Mouse (Mus musculus) ES-CJ7 (cell line): Measurements from ENCODE around the gene Gdf3.
"Not testable (repeated sequence)": the region's sequence is repeated elsewhere in the genome, so short reads cannot be mapped to it uniquely, and the experiment has no call there.

ENCODE experiments used
- DNase-seq: peaks from one replicate; pipeline ENCODE4 v3.0.0; 2011; ENCODE audit warnings: low read depth, low spot score

Gene Gdf3

DNA sequence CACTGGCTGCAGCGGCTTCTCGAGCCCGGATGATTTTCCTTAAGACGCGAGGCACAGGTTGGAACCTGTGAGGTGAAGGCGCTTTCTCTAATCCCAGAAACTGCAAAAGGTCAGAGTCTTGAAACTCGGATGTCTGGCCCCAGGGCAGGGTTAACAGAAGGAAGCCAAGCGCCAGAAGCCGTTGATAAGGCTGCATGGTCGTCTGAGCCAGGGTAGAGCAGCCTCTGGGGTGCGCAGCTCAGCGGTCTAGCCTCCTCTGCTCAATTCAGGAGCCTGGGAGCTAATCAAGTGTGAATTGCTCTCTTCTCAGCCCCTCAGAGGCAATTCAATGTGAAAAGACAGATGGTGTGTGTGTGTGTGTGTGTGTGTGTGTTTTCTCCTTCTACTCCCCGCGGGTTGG is at the start of gene Gdf3:
TSS of gene Gdf3 (minus strand) at position 317 of the 400 bp plus-strand sequence.
- peak; percentile 86 for DNase-seq

DNA sequence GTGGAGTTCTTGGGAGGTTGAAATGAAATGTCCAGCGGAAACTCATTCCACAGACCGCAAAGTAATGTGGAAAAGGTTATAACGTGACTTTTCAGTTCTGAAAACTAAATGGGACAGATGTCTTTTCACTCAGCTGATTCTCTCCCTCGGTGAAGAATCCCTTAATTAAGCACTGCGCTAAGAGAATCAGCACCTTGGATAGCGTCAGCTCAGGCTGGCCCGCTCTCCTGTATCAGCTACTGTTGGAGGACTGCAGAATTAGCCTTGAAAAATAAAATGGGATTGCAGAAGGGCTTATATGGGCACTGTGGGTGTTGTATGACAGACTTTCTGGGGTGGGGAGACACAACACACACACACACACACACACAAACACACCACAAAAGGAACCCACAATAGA is 49.7 kb upstream of the Gdf3 start:
- DNase-seq = peak; percentile 65

DNA sequence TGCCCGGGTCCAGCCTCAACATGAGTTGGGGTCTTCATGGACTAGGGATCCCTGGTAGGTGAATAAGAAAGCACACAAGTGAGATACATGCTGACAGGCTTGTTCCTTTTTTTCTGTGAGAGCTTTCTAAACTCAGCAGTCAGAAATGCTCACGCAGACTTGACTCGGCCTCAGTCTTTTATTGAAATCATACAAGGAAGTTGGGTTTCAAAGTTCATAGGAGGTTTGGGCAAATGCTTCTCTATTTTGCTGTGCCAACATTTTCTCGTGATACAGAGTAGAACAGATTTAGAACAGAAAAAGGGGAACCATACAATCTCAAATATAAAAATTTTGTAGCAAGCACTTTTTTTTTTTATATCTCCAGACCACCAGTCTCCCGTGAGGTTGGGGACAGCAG is 47.7 kb upstream of the Gdf3 start:
- DNase-seq = no peak

DNA sequence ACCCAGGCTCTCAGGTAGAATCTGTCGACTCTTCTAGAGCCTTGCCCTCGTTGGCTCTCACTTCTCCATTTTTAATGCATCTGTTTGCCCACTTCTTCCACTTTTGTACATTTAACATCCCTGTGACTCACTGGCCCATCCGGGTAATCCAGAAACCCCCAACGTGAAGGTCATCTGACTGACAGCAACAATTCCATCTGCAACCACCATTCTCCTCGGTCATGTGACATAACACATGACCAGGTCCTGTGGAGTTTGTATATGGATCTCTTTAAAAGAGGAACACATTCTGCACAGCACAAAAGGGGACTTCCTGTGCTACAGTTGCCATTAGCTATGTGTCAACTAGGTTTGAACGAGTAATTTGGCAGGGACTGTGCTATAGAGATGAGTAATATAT is 44.4 kb upstream of the Gdf3 start:
- DNase-seq = no peak

DNA sequence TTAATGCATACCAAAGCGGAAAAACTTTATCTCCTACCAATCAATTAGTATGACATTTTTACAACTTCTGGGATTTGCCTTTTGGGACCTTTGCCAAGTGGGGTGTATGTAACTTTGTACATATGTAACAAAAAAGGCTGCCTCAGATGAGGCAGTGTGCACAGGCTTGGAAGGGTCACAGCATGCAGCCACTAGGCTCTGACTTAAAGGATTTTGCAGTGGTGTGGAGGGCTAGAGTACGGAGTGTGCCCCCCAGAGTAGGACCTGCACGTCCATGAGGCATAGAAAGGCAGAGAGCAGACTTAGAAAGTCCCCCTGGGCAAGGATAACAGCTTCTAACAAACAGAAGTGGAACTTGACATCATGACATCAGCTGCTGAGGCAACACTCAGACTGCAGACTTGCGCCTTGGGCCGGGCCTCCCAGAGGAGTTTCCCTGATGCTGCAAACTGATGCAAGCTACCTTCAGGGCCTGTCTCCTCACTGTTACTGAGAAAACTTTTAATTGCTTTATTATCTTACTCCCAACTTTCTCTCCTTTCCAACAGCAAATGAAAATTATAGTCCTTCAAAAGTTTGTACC is 40.6 kb upstream of the Gdf3 start:
- no peak for DNase-seq

DNA sequence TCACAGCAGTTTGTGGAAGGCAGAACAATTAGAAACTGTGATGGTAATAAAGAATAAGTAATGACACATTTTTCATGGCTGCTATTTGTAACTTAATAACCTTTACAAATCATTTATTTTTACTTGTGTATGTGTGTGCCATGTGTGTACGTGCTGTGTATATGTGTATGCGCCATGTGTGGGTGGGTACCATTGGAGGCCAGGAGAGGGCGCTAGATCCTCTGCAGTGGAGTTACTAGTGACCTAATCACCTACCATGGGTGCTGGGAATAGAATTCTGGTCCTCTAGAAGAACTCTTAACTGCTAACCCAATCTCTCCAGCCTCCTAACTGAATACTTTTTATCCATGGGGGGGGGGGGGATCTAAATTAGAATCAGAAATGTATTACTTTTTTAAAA is 40.0 kb upstream of the Gdf3 start:
- no peak for DNase-seq

DNA sequence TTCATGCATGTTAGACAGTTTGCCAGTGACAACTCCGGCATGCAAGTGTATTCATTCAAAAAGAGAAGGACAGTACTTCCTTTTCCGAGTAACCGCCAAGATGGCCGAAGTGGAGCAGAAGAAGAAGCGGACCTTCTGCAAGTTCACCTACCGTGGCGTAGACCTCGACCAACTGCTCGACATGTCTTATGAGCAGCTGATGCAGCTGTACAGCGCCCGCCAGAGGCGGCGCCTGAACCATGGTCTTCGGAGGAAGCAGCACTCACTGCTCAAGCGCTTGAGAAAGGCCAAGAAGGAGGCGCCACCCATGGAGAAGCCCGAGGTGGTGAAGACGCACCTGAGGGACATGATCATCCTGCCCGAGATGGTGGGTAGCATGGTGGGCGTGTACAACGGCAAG is 34.3 kb upstream of the Gdf3 start:
- peak; percentile 51 for DNase-seq

DNA sequence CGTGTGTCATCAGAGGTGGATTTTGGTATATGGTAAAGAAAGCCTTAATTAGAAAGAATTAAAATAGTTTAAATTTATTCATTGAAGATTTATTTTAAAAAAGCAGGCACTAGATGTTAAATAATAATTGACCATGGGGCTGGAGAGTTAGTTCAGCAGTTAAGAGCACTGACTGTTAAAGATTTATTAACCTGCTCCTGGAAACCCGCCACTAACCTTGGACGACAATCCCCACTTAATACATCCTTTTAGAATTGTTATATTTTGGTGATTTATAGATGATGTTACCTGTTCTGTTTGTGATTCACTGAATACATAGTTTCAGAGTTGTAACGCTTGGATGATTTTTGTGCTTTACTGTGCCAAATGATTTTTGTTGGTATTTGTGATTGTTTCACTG is 27.7 kb upstream of the Gdf3 start:
- DNase-seq = not testable (repeated sequence)

DNA sequence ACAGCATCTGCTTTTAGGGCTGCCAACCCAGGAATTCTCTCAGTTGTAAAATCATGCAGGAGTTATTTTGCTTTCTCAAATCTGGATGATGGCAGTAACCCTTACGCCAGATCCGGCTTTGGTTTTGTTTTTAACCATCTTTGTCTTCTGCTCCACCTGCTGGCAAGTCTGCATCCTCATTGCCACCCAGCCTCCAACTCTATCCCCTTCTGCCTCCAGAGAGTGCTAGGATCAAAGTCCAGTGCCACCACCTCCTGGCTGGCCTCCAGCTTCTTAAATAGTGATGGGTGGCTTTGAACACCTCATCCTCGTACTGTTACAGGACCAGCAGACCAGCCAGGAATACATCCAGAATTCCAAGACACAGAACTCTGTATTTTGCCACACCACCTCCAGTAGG is 26.8 kb upstream of the Gdf3 start:
- peak; percentile 74 for DNase-seq

DNA sequence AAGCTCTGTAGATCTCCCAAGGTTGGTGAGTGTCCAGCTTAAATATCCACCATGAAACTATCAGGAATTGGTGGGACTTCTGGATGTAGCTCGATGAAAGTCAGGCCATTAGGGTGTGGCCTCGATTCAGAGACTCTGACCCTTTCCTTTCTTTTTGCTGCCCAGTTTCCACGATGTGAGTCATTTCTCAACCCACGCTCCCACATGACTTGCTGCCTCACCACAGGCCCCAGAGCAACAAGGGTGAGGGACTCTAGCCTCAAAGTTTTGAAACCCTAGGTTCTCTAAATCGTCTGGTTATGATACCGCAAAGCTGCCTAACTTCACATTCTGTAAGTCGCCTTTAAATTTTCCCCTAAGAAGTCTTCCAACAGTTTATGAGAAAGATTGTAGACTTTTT is 25.4 kb upstream of the Gdf3 start:
- no peak for DNase-seq

DNA sequence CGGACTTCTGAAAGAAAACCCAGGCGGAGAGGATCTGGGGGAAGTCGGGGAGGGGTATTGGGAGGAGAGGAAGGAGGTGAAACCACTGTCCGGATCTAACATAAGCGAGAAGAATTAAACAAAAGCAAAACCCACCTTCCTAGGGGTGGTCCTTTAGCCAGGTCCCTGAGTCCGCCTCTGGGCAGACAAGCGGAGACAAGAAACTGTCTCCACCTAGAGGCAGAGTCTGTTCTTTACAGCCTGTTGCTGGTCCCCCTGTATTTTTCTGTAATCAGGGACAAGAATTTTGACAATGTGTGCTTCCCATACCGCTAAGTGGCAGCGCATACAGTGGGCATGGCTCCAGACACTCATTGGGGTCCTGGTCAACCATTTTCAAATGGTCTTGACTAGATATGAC is 23.5 kb upstream of the Gdf3 start:
- DNase-seq = peak; percentile 85

DNA sequence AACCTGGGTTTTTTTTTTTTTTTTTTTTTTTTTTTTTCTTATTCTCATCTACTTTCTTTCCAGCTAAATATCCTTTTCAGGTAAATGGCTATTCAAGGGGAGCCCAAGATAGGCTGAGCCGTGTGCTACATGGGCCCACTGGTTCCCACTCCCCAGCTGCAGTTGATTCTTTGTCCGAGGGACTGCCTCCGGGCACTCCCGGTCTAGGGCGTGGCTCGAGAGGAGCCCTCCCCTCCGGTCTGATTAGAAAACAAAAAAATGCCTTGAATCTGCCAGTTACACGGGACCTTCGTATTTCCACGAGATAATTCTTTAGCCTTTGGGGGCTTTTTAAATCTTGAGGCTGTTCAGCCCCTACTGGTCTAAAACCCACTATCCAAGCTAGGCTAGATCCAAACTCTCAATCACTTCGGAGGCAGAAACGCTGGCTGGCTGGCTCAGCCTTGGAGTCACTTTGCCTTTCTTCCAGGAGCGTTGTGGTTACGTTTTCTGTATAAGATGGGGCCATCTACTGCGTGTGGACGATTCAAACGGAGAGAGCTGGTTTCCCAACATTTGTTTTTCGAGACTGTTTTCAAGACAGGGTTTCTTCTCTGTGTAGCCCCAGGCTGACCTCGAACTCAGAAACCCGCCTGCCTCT is 17.7 kb upstream of the Gdf3 start:
- DNase-seq = peak; percentile 60

DNA sequence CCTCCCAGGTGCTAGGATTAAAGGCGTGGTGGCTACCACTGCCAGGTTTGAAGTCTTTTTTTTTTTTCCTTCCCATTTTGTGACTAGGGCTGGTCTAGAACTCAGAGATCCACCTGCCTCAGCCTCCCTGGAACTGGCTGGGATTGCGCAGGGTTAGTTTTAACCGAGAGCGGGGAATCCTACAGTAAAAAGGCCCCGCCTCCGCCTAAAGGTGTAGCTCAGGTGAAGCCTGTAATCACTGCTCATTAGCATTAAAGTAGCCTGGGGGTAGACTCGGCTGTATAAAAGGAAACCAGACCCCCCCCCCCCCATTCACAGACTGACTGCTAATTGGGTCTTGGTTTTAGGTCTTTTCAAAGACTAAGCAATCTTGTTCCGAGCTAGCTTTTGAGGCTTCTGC is 16.2 kb upstream of the Gdf3 start, which contains the start of gene Dppa3:
TSS of gene Dppa3 (plus strand) at position 301 of the 400 bp plus-strand sequence.
- no peak for DNase-seq

DNA sequence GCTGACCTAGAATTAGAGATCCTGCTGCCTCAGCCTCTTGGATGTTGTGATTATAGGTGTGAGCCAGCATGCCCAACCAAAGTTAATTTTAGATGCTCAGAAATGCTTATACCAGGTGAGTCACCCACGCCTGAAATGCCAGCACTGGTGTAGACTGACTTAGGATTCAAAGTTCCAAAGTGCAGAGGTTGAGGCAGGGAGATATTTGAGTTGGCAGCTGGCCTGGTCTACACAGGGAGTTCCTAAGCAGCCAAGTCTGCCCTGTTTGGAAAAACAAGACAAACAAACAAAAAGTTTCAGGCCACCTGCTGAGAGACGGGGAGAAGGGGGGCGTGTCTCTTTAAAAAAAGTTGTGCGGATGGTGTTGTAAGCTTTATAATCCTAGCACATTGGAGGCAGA is 15.3 kb upstream of the Gdf3 start:
- DNase-seq = no peak

DNA sequence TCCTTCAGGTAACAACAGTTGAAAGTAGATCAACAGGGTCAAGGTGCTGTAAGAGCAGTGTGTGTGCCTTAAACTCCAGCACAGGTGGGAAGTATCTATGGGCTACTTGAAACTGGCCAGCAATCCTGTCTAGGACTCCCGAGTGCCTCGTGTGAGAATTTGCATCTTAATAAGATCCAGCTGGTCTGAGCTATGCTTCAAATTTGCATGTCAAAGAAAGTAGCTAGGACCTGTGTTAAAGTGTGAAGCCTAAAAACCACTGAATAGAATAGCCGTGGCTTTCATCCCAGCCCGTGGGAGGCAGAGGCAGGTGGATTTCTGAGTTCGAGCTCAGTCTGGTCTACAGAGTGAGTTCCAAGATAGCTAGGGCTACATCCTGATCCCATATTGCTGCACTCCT is 14.6 kb upstream of the Gdf3 start:
- DNase-seq = peak; percentile 96

DNA sequence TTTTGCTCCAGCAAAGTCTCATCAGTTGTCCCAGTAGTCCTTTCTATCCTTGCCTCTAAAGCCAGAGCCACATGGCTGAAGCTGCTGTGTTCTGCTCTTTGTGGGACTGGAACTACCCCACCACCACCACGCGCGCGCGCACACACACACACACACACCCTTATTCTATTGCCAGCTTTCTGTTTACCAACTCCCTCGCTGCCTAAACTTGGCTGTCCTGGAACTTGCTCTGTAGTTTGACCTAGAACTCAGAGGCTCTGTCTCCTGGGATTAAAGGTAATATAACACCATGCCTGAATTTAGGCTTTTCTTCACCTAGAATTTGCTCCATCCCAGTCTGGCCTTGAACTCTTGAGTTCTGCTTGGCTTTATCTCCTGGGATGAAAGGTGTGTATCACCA is 11.2 kb upstream of the Gdf3 start:
- DNase-seq = no peak

DNA sequence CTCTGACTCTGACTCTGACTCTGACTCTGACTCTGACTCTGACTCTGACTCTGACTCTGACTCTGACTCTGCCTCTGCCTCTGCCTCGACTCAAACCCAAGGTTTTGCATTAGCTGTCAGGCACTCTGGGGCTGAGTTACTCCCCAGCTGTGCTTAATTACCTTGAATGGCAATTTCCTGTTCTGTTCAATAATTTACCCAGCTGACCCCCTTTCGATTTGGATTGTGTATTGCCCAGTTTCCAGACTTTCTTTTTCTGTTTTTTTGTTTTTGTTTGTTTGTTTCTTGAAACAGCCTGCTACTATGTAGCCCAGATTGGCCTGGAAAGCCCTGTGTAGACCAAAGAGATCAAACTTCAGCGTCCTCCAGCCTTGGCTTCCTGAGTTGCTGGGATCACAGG is 6.1 kb upstream of the Gdf3 start:
- no peak for DNase-seq

DNA sequence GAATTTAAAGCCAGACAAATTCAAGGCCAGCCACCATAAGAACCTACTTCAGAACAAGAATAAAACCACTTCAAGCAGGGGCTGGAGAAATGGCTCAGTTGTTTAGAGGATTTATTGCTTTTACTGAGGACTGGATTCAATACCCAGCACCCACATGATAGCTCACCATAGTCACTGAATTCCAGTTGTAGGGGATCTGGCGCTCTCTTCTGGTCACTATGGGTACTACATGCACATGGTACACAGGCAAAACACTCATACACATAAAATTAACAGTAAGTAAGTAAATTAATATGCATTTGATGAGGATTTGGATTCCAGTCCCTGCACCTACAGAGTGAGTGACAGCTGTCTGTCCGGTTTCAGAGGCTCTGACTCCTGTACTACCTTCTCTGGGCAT is 4.2 kb upstream of the Gdf3 start:
- DNase-seq = peak; percentile 82

DNA sequence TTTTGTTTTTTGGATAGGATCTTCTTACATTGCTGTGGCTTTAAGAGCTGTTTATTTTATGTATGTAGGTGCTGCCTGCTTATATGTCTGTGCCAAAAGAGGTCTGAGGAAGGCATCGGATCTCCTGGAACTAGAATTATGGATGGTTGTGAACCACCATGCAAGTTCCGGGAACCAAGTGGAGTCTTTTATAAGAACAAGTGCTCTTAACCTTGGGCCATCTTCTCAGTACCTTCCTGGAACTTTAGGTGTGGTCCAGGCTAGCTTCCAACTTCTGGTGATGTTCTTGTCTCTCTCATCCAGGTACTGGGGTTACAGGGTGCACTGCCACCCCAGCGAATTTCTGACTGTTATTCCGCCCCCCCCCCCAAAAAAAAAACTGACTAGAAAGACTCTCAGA is 2.5 kb upstream of the Gdf3 start:
- no peak for DNase-seq

DNA sequence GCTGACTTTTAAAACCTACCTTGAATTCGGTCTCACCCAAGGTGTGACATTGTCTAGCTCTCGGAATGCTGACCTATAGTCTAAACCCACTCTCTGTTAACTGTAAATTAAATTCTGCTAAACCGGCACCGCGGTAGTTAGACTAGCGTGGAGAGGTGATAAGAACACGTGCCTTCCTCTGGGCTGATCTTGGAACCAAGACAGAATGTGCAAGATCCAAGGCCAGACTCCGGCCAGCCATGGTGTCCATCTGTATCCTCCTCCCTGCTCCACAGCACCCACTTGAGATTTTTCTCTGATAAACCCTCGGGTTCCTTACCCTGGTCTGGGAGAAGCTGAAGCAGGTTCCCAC is 534 bp downstream of the Gdf3 start:
- peak; percentile 59 for DNase-seq

DNA sequence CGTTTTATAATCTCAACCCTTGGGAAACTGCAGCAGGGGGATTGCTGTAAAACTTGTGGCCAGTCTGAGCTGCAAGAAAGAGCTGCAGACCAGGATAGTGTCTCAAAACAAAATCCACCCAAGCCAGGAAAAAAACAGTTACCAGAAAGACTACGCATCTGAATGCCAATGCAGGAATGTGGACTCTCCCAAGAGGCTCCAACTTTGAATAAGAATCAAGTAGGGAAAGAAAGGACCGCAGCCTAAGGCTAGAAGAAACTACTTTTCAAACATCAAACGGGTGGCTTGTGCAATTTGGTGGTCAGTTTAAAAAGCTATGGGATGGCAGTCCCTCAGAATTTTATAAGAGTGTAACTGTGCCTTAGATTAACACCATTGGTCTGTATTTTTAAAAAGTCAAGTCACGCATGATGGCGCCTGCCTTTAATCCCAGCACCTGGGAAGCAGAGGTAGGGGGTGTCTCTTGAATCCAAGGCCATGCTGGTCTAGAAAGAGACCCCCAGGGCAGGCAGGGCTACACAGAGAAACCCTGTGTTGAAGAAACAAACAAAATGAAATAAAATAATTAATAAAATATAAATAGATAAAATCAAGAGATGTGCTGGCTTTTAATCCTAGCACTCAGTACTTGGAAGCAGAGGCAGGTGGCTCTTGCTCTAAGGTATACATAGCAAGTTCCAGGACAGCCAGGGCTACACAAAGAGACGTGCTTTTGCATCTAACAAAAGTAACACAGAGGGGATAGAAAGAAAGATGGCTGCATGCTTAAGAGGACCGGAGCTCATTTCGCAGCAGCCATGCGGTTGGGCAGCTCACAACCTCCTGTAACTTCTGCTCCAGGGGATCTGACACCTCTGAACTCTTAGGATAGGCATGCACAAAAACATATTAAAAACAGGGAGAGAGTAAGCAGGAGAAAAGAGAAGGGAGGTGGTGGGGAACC is 1.2 kb downstream of the Gdf3 start:
- peak; percentile 97 for DNase-seq

DNA sequence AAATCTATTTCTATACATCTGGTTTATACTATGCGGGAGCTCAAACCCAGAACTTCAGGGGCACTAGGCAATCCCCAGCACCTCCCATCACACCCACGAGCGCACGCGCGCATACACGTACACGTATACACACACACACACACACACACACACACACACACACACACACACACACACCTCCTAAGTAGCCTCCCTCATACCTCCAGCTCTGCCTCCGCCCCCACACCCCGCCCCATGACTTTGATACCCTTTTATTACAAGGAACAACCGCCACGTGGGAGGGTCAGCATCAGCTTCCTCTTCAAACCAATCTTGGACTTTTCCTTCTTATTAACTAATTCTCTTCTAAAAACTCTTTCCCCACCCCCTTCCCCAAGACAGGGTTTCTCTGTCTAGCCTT is 2.2 kb downstream of the Gdf3 start:
- peak; percentile 95 for DNase-seq

DNA sequence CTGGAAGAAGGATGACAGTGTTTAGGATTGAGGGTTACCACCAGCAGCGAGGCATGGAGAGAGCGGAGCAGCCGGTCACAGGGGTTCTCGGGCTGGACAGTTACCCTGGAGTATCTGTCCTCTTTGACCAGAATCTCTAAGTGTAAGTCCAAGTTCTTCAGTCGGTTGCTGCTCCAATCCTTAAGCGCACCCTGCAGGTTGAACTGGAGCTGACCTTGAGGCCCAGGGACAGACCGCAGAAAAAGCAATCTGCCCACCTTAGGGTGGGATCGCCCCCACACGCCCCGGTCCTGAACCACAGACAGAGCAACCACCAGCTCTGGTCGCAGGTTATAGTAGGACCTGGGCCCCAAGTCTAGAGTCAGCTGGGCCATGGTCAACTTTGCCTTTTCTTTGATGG is 3.2 kb downstream of the Gdf3 start:
- peak; percentile 58 for DNase-seq
